Mouse (Mus musculus): ENCODE measurements around the gene Gimap4. TPM values are rescaled to one million over a fixed set of nuclear protein-coding genes. Genes with fewer than 3 reads are reported as not detected.

Gene Gimap4
- polyA plus RNA-seq, 1 experiment, result 0.74 TPM

GRCm38 (mm10) chr6:48697555-48697930, 13.2 kb downstream of the Gimap4 start:
- 58% methylated on average over 1 of the region's 1 CpGs for WGBS
- Histone ChIP-seq H3K4me3 (replicated peaks; ENCODE audit: insufficient read depth, low read depth, low read length) (no peak overlapping the region), H3K27me3 (ENCODE audit: control insufficient read depth, insufficient read depth, low read length) (no peaks in the 10 kb centered on the region; the same call in 1 of the 2 replicates), H3K4me1 (ENCODE audit: control insufficient read depth, insufficient read depth, low read length) (no peaks in the 10 kb centered on the region), H3K27ac (ENCODE audit: insufficient read depth, low read length) (no peak overlapping the region)
- TF ChIP-seq CTCF (IDR thresholded peaks at IDR 0.05; ENCODE audit: borderline replicate concordance, insufficient read depth, low read depth, low read length) (no peak), POLR2A (IDR thresholded peaks at IDR 0.05; ENCODE audit: borderline replicate concordance, insufficient read depth, low read length) (no peak)
- DNase-seq, result no peak

DNA sequence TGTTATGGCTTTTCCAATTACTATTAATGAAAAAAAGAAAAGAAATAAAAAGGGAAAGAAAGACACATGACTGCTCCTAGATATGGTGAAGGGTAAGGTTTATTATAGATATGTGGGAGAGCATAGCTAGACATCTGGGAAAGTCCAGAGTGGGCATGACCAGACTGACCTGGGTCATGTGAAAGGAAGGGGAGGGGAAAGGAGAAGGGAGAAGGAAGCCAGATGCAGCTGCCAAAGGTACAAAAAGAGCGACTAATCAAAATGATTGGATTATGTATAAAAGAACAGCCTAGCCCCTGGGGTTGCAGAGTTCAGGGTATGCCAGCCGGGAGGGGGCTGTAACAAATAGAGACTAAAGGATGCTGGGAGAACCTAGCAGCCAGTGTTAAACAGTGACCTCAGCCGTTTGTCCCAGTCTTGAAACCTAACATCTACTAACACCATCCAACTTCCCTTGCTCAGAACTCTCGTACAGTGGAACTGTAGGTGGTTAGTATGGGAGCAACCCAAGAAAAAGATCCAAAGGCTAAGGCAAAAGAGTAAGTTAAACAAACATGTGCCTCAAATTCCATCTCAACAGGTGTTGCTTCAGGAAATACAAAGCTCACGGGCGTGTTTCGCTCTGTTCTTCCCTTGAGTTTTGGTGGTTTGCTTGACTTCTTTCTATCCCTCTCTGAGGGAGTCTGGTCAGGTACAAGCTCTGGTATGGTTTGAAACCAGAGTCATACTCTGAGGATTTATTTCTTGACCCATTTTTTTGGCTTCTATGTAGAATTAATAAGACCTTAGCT, 13.9 kb downstream of the Gimap4 start:
- H3K4me3 ChIP-seq (replicated peaks; ENCODE audit: insufficient read depth, low read depth, low read length), result no peak overlapping the region
- TF ChIP-seq POLR2A (IDR thresholded peaks at IDR 0.05; ENCODE audit: borderline replicate concordance, insufficient read depth, low read length) (no peak), CTCF (IDR thresholded peaks at IDR 0.05; ENCODE audit: borderline replicate concordance, insufficient read depth, low read depth, low read length) (no peak)
- 78% methylated on average over 7 of the region's 7 CpGs for WGBS
- no peak for DNase-seq
- H3K27me3 ChIP-seq (ENCODE audit: control insufficient read depth, insufficient read depth, low read length), result no peaks in the 10 kb centered on the region; the same call in 1 of the 2 replicates
- no peaks in the 10 kb centered on the region for H3K4me1 ChIP-seq (ENCODE audit: control insufficient read depth, insufficient read depth, low read length)
- no peak overlapping the region for H3K27ac ChIP-seq (ENCODE audit: insufficient read depth, low read length)

DNA sequence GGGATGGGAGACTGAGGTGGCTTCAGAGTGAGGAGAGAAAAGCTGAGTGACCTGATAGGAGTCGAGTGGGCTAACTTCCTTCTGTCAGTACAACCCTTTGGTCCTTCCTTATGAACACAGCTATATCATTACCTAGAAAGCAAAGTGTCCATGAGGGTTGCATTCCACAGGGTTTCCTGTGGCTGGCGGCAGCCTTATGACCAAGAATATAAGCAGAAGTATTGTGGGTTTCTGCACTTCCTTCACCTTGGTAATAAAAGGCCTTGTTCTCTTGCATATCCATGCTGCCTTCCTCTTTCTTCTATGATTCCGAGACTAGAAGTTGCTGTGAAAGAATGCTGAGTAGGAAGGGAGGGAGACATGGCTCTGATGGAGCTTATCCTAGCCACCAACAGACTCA, 14.5 kb downstream of the Gimap4 start:
- H3K4me3 ChIP-seq (replicated peaks; ENCODE audit: insufficient read depth, low read depth, low read length), result no peak overlapping the region
- DNase-seq, result no peak
- H3K27ac ChIP-seq (ENCODE audit: insufficient read depth, low read length), result no peak overlapping the region
- no peak for TF ChIP-seq CTCF (IDR thresholded peaks at IDR 0.05; ENCODE audit: borderline replicate concordance, insufficient read depth, low read depth, low read length)
- H3K4me1 ChIP-seq (ENCODE audit: control insufficient read depth, insufficient read depth, low read length), result no peaks in the 10 kb centered on the region
- H3K27me3 ChIP-seq (ENCODE audit: control insufficient read depth, insufficient read depth, low read length), result no peaks in the 10 kb centered on the region; the same call in 1 of the 2 replicates
- WGBS, result 83% methylated on average over 3 of the region's 3 CpGs

- TF ChIP-seq CTCF (IDR thresholded peaks at IDR 0.05; ENCODE audit: borderline replicate concordance, insufficient read depth, low read depth, low read length) (no peak), POLR2A (IDR thresholded peaks at IDR 0.05; ENCODE audit: borderline replicate concordance, insufficient read depth, low read length) (no peak)
- 58% methylated on average over 5 of the region's 5 CpGs for WGBS
- no peak for DNase-seq
- H3K27me3 ChIP-seq (ENCODE audit: control insufficient read depth, insufficient read depth, low read length), result no peaks in the 10 kb centered on the region; the same call in 1 of the 2 replicates
- H3K4me1 ChIP-seq (ENCODE audit: control insufficient read depth, insufficient read depth, low read length), result no peaks in the 10 kb centered on the region
- H3K4me3 ChIP-seq (replicated peaks; ENCODE audit: insufficient read depth, low read depth, low read length), result no peak overlapping the region
- H3K27ac ChIP-seq (ENCODE audit: insufficient read depth, low read length), result no peak overlapping the region
These were observed 16.1 kb downstream of the Gimap4 start for GRCm38 (mm10) chr6:48700251-48701075.

DNA sequence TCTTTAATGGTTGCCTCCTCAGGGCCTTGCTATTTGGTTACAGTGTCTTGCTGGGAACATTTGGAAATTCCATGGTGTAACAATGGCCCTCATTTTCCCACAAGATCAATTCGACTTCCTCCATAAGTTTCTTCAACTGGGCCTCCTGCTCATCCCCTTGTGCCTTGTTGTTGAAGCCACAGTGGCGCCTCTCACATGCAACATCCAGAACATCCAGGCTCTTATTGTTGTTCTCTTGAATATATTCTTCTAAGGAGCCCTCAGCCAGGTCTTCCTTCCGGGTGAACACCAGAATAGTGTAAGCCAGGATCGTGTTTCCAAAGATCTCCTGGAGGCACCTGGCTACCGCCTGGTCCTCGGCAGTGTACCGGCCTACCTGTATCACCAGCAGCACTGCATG, 17.8 kb downstream of the Gimap4 start:
- Histone ChIP-seq H3K4me1 (ENCODE audit: control insufficient read depth, insufficient read depth, low read length) (no peaks in the 10 kb centered on the region), H3K27ac (ENCODE audit: insufficient read depth, low read length) (no peak overlapping the region), H3K4me3 (replicated peaks; ENCODE audit: insufficient read depth, low read depth, low read length) (no peak overlapping the region), H3K27me3 (ENCODE audit: control insufficient read depth, insufficient read depth, low read length) (no peaks in the 10 kb centered on the region; the same call in 1 of the 2 replicates)
- no peak for TF ChIP-seq CTCF (IDR thresholded peaks at IDR 0.05; ENCODE audit: borderline replicate concordance, insufficient read depth, low read depth, low read length)
- no peak for TF ChIP-seq POLR2A (IDR thresholded peaks at IDR 0.05; ENCODE audit: borderline replicate concordance, insufficient read depth, low read length)
- WGBS, result 87% methylated on average over 7 of the region's 7 CpGs
- DNase-seq, result no peak

GRCm38 (mm10) chr6:48702601-48703000, 18.3 kb downstream of the Gimap4 start:
- Histone ChIP-seq H3K4me1 (ENCODE audit: control insufficient read depth, insufficient read depth, low read length) (no peaks in the 10 kb centered on the region), H3K4me3 (replicated peaks; ENCODE audit: insufficient read depth, low read depth, low read length) (no peak overlapping the region), H3K27ac (ENCODE audit: insufficient read depth, low read length) (no peak overlapping the region), H3K27me3 (ENCODE audit: control insufficient read depth, insufficient read depth, low read length) (no peaks in the 10 kb centered on the region)
- 78% methylated on average over 5 of the region's 5 CpGs for WGBS
- TF ChIP-seq POLR2A (IDR thresholded peaks at IDR 0.05; ENCODE audit: borderline replicate concordance, insufficient read depth, low read length) (no peak), CTCF (IDR thresholded peaks at IDR 0.05; ENCODE audit: borderline replicate concordance, insufficient read depth, low read depth, low read length) (no peak)
- DNase-seq, result no peak

- no peak for TF ChIP-seq POLR2A (IDR thresholded peaks at IDR 0.05; ENCODE audit: borderline replicate concordance, insufficient read depth, low read length)
- no peak for TF ChIP-seq CTCF (IDR thresholded peaks at IDR 0.05; ENCODE audit: borderline replicate concordance, insufficient read depth, low read depth, low read length)
- no peak overlapping the region for H3K4me3 ChIP-seq (replicated peaks; ENCODE audit: insufficient read depth, low read depth, low read length)
- no peak for DNase-seq
These were observed 19.8 kb downstream of the Gimap4 start for GRCm38 (mm10) chr6:48704146-48704545.

DNA sequence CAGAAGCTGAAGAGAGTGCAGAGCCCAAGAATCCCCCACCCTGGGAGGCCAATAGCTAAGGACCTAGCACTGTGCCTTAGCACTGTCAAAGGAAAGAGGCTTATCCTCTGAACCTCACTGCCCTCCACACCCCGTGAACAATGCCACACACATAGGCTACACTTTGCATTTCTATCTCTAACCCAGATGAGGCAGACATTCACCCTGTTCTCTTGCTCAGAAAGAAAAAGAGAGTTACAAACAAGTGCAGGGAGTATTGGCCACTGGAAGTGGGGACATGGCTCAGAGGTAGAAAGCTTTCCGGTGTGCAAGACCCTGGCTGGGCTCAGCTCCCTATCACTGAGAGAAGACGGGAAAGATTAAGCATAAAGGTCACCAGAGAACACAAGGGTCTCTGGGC, 21.8 kb downstream of the Gimap4 start:
- TF ChIP-seq POLR2A (IDR thresholded peaks at IDR 0.05; ENCODE audit: borderline replicate concordance, insufficient read depth, low read length), result no peak
- no peak for TF ChIP-seq CTCF (IDR thresholded peaks at IDR 0.05; ENCODE audit: borderline replicate concordance, insufficient read depth, low read depth, low read length)
- H3K27ac ChIP-seq (ENCODE audit: insufficient read depth, low read length), result no peak overlapping the region
- no peak overlapping the region for H3K4me3 ChIP-seq (replicated peaks; ENCODE audit: insufficient read depth, low read depth, low read length)
- H3K27me3 ChIP-seq (ENCODE audit: control insufficient read depth, insufficient read depth, low read length), result no peaks in the 10 kb centered on the region
- DNase-seq, result no peak
- no peaks in the 10 kb centered on the region for H3K4me1 ChIP-seq (ENCODE audit: control insufficient read depth, insufficient read depth, low read length)
- WGBS, result 54% methylated on average over 3 of the region's 3 CpGs

More at GRCm38 (mm10) chr6:48704146-48704545, 19.8 kb downstream of the Gimap4 start:
- Histone ChIP-seq H3K27ac (ENCODE audit: insufficient read depth, low read length) (no peak overlapping the region), H3K4me1 (ENCODE audit: control insufficient read depth, insufficient read depth, low read length) (no peaks in the 10 kb centered on the region), H3K27me3 (ENCODE audit: control insufficient read depth, insufficient read depth, low read length) (no peaks in the 10 kb centered on the region)

Data from cerebellum, adult 2 months (tissue).